Mouse (Mus musculus): ENCODE results near the gene Dgkz.
A peak's percentile ranks its signal among the peaks of the same experiment; 100 is the strongest.

- TF ChIP-seq CTCF (IDR thresholded peaks at IDR 0.05; ENCODE audit: extremely low read depth, insufficient read length, insufficient replicate concordance, low read depth, low read length): peak; percentile 67; the same call in 1 of the 2 replicates
- no peak for TF ChIP-seq POLR2A (IDR thresholded peaks at IDR 0.05; ENCODE audit: low read depth, low read length)
These were observed 16.8 kb downstream of the Dgkz start for GRCm38 (mm10) chr2:91958701-91959457.

Data from small intestine, adult 2 months (tissue).